Mouse (Mus musculus) kidney, postnatal 10 days (tissue): ENCODE measurements around the gene Zranb1.

Experiments used
- DNase-seq: peaks from one replicate; pipeline ENCODE4 v3.0.0; 2021; ENCODE audit warnings: mixed read lengths

Zranb1 gene

DNA sequence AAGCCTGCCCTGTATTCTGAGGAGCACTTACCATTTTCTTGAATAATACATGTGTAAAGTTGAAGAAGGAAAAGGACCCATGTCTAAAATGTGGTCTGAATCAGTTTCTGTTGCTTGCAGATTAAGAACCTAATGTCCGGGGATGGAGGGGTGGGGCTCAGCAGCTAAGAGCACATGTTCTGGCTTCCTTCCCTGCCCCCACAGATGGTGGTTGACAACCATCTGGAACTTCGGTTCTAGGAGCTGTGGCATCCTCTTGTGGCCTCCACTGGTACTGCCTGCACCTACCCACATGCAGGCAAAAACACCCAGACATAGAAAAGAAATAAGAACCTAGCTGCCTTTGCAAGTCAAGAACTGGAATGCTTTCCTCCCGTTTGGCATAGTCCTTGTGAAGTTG, 72.5 kb downstream of the Zranb1 start:
- peak; percentile 89 for DNase-seq

DNA sequence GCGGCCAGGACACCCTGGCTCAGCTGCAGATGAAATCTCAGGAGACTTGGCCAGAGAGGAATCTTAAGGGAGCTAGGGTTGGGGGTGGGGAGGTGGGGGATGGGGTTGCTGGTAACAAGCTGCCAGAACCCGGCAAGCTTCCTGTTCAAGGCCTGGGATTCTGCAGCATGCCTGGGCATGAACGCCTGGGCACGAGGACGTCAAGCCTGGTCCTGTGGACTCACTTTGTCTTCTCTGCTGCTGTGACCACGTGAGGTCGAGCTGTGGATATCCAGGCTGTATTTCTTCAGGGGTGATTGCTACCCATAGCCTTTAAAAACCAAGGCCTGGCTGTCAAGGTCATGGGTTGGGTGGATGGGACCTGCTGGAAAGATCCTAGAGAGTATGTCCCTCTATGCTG, 74.8 kb downstream of the Zranb1 start:
- no peak for DNase-seq

DNA sequence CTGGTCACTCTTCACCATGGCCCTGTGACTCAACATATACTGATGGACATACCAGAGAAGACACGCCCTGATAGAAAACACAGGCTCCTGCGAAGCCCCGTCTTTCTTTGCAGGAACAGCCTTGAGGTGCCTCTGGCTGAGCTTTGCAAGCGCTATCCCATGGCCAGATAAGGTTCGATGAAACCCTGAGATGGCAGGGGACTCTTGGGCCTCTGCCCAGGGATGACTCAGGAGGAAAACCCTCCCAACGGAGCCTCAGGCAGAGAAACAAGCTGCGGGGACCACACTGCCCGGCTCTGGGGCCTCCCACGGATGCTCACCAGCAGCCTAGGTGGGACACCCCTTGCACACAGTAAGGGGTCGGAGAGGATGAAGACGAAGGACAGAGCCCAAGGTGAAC, 76.4 kb downstream of the Zranb1 start:
- peak; percentile 50 for DNase-seq

DNA sequence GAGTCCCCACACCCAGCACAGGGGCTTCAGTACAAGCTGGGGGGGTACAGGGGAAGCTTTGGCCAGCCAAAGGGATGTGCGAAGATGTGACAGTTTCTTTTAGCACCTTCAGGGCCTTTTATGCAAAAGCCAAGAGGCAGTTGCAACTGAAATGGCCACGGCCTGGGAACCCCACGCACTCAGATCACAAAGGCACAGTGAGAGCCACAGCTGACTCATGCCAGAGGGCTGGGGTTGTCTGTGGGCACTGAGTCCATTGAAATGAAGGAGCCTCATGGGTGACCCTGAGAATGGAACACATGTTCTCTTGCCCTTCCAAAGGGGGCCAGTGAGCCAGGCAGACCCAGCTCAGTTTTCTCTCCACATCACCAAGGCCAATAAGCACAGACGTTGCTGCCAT, 77.7 kb downstream of the Zranb1 start:
- no peak for DNase-seq

DNA sequence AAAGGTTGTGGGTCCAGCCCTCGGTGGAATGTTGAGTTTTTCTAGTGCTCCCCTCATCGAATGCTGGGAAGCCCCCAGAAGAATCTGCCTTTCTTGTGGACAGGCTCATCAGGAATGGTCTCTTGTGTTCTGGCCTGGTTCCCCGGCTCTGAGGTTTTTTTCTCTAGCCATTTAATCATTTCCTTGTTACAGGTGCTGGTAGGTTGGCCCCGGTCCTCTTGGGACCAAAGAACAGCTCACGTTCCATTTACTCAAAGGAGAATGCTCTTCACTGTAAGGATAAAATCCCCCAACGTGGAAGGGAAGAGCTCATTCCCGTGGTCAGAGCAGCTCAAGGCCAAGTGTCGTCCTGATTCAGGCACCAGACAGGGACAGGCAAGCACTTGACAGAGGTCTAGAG, 78.7 kb downstream of the Zranb1 start:
- no peak for DNase-seq

DNA sequence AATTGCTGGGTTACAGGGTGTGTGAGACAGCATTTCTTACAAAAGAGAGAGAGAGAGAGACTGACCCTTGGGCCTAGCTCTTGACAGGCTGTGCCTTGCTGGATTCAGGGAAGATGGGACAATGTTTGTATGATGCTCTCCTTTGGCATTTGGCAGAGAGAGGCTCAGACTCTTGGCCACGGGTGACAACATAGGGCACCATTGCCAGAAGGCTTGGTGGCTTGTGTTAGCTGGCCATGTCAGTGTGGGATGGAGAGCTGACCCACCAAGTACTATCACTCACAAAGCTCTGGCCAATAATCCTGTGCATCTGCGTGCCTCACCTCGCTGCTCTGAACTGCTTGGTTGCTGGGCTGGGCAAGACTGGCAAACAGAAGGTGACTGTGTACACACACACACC, 79.5 kb downstream of the Zranb1 start:
- DNase-seq = no peak

DNA sequence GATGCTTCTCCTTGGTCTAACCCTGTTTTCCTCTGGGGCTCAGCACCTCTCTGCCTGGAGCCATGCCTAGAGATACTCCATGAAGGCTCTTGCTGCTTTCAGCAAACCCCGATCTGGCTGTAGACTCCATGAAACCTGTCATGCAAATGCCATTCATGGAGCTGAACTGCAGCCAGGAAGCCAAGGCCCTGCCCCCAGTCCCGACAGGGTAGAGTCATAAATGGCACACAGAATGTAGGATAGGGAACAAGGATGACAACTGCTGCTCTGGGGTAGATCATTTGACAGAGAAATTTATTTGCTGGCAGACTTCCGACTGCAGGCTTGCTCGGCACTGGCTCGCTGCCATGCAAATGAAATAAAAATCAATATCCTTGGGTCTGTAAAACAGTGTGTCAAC, 80.2 kb downstream of the Zranb1 start:
- no peak for DNase-seq

DNA sequence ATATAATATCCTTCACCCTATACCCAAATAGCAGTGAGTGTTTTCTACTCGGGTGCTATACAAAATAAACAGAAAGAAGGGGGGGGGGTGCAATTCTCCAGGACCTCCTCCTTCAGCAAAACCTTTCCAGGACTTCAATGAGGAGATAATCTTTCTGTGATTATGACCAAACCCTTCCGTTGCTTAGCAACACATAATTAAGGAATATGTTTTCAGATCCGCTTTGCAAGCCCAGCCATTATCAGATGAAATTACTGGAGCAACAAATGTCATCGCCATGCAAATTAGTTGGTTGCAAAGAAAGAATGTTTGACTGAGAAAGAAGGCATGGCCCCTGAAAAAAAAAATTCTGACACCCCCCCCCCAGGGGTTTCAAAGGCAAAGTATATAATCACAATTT, 80.7 kb downstream of the Zranb1 start:
- no peak for DNase-seq

DNA sequence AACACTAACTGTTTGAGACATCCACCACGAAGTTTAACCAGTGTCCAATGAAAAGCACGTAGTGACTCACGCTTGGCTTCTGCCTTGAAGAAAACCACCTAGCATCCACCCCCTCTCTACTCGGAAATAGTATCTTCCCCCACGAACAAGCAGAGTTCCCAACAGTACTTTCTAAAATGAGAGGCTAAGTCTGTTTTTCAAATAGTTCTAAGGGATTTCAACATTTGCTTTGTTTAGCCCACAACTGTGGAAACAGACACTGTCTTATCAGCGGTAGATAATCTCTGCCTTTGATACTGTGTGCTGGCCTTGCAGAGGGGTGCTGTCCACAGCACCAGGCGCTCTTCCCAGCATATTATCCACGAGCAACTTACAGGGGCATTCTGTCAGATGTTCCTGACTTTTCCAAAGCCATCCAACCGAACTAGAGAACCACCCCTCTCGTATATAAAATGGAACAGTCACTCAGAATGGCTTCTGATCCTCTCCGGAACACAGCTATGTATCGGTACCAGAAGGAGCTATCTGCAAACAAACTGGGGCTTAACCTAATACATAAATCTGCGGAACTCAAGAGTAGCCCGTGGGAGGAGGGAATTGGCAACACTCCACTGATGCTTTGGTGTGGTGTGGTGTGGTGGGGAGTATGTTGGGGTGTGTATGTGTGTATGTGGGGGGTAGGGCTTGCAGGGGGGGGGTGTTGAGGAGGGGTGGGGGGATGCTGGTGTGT, 81.9 kb downstream of the Zranb1 start:
- DNase-seq = no peak

DNA sequence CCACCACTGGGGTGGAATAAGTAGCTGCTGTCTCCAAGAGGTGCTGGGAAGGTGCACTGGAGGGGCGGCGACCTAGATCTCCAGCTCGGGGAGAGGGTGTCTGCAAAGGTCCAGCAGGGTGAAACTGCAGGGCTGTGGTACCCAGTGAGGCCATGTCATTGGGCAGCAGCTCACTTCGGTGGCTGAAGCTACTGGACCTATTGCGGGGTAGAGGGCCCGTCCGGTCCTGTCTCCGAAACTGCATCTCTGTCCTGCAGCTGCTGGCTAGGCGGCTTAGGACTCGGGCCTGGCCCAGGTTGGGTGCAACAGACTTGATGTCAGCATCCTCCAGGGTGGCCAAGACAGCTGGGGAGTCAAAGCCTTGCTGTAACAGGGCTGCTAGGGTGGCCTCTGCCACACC, 83.0 kb downstream of the Zranb1 start:
- no peak for DNase-seq

DNA sequence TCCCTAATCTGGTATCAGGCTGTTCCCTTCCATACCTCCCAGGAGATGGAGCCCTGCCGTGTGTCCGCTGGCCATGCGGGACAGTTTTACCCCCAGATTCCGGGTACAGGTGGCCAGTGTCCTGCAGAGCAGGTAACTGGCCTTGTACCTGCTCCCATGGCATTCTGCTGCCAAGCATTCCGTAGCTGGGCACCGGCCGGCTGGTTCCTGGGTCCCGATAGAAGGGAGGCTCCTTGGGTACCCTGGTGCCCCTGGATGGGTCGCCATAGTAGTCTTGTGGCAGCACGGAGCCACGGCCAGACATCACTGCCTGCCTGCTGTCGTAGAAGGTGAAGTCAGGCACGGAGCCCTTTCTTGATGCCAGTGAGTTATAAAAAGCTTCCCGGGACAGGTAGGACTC, 83.7 kb downstream of the Zranb1 start:
- no peak for DNase-seq

DNA sequence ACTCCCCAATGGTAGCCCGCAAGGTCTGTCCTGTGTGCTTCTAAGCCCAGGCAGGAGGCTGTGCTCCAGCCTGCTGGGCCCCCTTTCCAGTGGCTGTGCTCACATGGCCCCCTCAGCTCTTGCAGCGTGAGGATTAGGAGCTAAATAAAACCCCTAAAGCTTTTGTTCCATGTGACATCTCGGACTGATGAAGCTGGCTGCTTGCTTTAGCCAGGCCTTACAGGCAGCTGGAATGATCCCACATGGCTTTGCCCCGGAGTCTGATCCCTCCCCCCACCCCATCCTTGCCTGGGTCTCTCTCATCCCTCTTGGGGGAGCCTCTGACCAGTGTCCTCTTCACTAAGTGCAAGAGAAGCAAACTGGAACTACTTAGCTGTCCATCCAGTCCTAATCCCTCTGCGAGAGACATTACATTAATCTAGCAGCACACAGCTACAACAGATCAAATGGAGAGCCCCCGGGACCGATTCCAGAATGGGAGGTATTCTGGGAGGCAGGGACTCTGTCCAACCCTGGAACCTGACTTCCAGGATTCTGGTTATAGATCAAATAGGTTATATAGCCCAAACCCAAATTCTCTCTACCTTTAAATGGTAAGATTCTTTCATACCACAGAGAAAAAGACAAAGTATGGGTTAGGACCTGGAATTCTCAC, 84.6 kb downstream of the Zranb1 start:
- no peak for DNase-seq

DNA sequence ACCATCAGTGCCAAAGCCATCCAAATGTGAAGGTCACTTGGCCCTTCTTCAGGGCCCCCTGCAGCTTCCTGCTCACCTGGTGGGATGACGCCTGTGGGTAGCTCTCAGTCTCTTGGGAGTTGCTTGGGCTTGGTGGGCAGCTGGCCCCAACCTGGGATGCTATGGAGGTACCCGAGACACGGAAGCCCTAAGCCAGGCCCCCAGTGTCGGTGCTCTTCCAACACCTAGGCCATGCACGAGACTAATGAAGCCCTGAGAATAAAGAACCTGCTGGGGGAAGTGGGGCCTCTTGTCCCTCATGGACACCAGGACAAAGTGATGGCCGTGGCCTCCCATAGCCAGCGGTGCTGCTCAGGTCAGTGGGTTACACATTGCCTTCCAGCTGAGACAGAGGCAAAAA, 88.0 kb downstream of the Zranb1 start:
- no peak for DNase-seq

DNA sequence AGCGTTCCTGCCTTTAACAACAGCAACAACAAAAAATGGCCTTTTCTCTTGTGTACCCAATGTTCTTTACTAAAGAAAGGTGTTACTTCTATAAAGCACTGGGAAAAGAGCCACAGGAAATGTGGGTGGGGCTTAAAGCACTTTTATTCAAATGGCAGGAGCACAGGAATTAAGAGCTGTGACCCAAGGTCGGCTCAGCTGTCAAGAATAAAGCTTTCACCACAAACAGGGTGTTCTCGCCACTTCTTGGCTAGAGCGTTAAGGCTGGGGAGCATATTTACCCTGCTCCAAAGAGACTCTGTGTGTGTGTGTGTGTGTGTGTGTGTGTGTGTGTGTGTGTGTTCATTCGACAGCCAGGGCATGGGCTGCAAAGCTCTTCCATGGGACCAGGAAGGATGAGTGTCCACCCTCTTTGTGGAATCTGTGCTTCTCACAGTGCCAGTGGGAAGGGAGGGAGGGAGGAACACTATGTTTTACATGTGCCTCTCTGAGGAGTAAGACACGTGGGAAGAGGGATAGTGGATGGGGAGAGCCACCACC, 88.6 kb downstream of the Zranb1 start:
- no peak for DNase-seq

DNA sequence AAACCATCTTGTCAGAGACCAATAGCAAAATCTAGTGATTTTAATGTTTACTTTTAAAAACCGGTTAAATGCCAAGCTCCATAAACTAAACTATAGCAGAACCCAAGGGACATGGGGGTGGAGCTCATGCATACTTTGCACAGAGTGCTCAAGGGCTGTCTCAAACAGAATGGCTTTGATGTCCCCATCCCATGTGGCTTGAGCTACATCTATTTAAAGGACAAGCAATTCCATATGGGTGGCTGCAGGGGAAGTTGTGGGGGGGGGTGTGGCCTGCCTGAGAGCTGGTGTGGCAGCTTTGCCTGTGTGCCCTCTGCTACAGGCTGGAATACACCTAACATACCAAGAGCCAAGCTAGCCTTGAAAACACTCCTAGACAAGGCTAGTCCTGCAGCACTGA, 93.8 kb downstream of the Zranb1 start:
- DNase-seq = no peak

DNA sequence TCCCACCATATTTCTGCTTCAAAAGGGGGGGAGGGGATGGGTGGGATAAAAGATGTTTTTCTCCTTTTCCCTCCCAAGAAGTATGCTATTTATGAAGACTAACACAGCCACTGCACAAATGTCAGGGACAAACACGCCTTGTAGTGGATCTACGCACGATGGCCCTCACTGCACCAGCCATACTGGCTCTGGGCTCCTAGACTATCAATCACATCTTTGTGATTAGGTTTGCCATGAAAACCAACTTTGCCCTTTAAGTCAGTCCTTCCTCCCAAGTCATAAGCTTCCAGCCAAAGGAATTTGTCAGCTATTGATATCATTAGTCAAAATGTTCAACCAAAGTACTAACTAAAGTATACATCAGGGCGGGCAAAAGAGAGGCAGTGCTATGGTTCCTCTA, 97.0 kb downstream of the Zranb1 start:
- no peak for DNase-seq

DNA sequence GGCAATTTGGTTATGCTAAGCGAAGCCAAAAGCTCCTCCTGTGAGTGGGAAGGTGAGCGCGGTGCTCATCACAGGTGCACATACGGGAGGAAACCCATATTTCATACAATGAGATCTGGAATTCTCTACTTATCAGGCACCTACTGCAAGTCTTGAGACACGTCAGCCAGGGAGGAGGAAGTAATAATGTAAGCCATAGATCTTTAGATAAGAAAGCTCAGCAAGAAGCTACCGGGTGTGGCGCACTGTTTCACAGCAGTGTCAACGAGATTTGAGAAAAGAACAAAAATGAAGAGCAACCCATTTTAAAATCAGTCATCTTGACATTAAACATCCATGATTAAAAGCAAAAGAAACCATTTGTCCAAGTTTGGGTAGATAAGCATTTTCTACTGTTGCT, 98.1 kb downstream of the Zranb1 start:
- no peak for DNase-seq

DNA sequence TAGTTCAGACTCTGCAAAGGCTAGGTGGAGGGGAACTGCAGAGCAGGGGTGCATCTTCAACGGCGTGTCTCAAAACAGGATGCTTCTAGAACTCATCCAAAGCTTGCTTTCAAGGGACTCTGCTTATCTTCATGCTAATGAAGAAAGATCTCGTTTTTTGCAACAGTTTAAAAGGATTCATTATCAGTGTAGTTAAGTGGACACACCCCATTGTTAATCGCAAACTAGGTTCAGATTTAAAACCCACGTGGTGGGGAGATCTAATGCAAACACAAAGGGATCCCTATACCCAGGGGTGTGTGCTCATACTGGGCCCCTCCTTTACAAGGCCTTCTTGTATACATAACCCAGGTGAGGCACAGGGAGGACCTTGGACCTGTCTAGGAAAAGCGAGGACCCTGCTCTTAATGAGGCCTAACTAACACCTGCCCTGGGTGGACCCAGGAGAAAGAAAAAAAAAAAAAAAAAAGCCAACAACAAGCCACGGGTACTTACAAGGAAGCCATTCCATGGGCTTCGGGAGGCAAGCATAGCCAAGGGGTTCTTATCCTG, 98.6 kb downstream of the Zranb1 start:
- no peak for DNase-seq

DNA sequence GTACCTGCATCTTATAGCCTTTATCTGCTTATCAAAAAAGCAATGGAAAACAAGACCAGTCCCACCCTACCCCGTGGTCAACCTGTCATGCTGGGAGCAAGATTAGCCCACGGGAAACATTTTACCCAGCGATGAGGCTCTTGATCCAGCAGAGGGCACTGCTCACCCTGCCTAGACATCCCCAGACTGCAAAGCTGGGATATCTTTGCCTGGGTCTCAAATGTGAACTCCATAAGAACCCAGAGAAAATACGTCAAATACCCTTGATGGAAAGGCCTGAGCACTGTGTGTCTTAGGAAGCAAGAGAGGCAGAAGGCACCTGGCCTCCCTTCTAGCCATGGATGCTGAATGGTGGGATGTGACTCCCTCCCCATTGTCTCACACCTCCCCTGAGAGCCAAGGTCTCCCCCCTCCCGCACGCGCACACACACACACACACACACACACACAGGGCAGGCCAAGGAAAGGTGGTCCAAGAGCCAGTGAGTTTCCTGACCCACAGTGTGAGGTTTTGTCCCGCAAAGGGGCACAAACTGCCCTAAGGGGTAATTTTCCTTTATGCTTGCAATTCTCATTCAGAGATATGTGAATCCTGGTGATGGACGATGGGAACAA, 101.8 kb downstream of the Zranb1 start:
- peak; percentile 77 for DNase-seq

DNA sequence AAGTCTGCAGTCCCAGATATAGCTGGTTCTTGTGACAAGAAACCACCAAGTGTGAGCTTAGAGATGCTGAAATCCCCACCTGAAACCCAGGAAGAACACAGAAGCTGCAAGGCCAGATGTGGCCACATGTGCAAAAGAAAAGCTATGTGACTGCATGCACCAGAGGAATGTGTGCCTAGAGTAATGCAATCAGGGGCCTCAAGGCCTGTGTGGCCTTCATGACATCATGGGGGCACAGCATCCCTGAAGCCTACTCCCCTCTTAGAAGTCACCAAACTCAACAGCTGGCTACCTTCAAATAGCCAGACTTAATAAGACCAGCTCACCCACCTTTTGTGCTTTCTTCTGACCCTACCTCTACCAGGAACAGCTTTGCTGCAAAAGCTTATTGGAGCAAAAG, 105.0 kb downstream of the Zranb1 start:
- DNase-seq = no peak
